Mouse (Mus musculus): ENCODE data around the gene Slc44a5.

GRCm38 (mm10) chr3:154215779-154216178 lies 242.5 kb downstream of the Slc44a5 start:
- TF ChIP-seq POLR2A (IDR thresholded peaks at IDR 0.05; ENCODE audit: borderline replicate concordance, extremely low read depth, low read depth, low read length) = no peak
- TF ChIP-seq CTCF (IDR thresholded peaks at IDR 0.05; ENCODE audit: insufficient read depth, low read length) = no peak
